ENCODE assay signal across 8 mouse cellular contexts in genomic region chr19:55315452-55316108, GRCm38 (mm10). TPM values are rescaled to one million over a fixed set of nuclear protein-coding genes. Genes with fewer than 3 reads are reported as not detected.
DNase-seq lines count a peak whose midpoint lies in the region; ATAC-seq and TF ChIP-seq lines count a peak whose summit lies in the region.

Zdhhc6 (minus strand) TSS chr19:55316032.

- no peak for TF ChIP-seq CTCF in lung, embryonic 14.5 days (IDR thresholded peaks at IDR 0.05; ENCODE audit: low read depth)

- DNase-seq in R1 (ENCODE audit: low read depth, low spot score), result peak; percentile 68
- peak; percentile 92 to 93 for DNase-seq in cerebellum, postnatal 14 days
- peak; percentile 67 to 71 for DNase-seq in frontal cortex, postnatal 14 days (ENCODE audit: low spot score in 2 of 2)
- DNase-seq in hindbrain, embryonic 10.5 days (ENCODE audit: low spot score), result peak; percentile 84
- DNase-seq in layer of hippocampus, adult 9-10 months (ENCODE audit: low spot score), result peak; percentile 35
- DNase-seq in lung, embryonic 14.5 days, result no peak
- DNase-seq in thymus, postnatal 36 days, result peak; percentile 80 to 85

- H3K4me3 ChIP-seq in hindbrain, embryonic 10.5 days, result peak within 1 kb of the TSS; percentile 85
- H3K4me3 ChIP-seq in lung, embryonic 14.5 days (ENCODE audit: low read depth, low read length), result peak within 1 kb of the TSS; percentile 91

- H3K4me2 ChIP-seq in lung, embryonic 14.5 days, result peak within 1 kb of the TSS; percentile 78

- H3K4me1 ChIP-seq in hindbrain, embryonic 10.5 days (replicated peaks), result peaks cover 39% of the 10 kb centered on the region
- H3K4me1 ChIP-seq in lung, embryonic 14.5 days (ENCODE audit: insufficient read depth), result peaks cover 4% of the 10 kb centered on the region; the same call in 1 of the 2 replicates

- under 1% methylated on average over 60 of the region's 60 CpGs for WGBS in hindbrain, embryonic 10.5 days
- WGBS in lung, embryonic 14.5 days, result under 1% methylated on average over 59 of the region's 60 CpGs

- H3K9me3 ChIP-seq in hindbrain, embryonic 10.5 days, result no peaks in the 10 kb centered on the region
- no peaks in the 10 kb centered on the region for H3K9me3 ChIP-seq in lung, embryonic 14.5 days (ENCODE audit: low read depth, low read length)

- H3K27me3 ChIP-seq in hindbrain, embryonic 10.5 days (ENCODE audit: insufficient read depth, poor library complexity, severe bottlenecking), result no peaks in the 10 kb centered on the region
- no peaks in the 10 kb centered on the region for H3K27me3 ChIP-seq in lung, embryonic 14.5 days (ENCODE audit: insufficient read depth, low read length)

- peak within 1 kb of the TSS; percentile 82 for H3K9ac ChIP-seq in lung, embryonic 14.5 days

- ATAC-seq in lung, embryonic 14.5 days (ENCODE audit: insufficient read depth), result peak; percentile 81
- peak; percentile 49 for ATAC-seq in neutrophil, adult 5-6 weeks (ENCODE audit: extremely low read depth, insufficient number of reproducible peaks, low FRiP score, poor library complexity, severe bottlenecking)

- peaks cover 27% of the 10 kb centered on the region for H3K36me3 ChIP-seq in hindbrain, embryonic 10.5 days
- H3K36me3 ChIP-seq in lung, embryonic 14.5 days (ENCODE audit: insufficient read depth), result peaks cover 25% of the 10 kb centered on the region

- H3K27ac ChIP-seq in hindbrain, embryonic 10.5 days, result peak within 1 kb of the TSS; percentile 94
- H3K27ac ChIP-seq in lung, embryonic 14.5 days (ENCODE audit: low read depth), result peak within 1 kb of the TSS; percentile 88

RNA-seq across cellular contexts. Expression of gene Zdhhc6, which starts in this region (rescaled TPM):
- polyA plus RNA-seq in hindbrain, embryonic 10.5 days (2016; fragmentation: Nextera tagmentation; extraction: Ambion mirVana), result 106 and 123 TPM in 2 replicates
- polyA plus RNA-seq in lung, embryonic 14.5 days (2014; fragmentation: Nextera tagmentation; extraction: Ambion mirVana), result 105 and 106 TPM in 2 replicates
- total RNA-seq in neutrophil, adult 5-6 weeks (2017), result 43.1 and 45.9 TPM in 2 replicates
